Mouse (Mus musculus) layer of hippocampus, adult 9-11 months (tissue): ENCODE measurements around the gene Ank3.

ENCODE experiments used
- DNase-seq: peaks from one replicate; pipeline ENCODE4 v3.0.0; 2022

Ank3 gene

DNA sequence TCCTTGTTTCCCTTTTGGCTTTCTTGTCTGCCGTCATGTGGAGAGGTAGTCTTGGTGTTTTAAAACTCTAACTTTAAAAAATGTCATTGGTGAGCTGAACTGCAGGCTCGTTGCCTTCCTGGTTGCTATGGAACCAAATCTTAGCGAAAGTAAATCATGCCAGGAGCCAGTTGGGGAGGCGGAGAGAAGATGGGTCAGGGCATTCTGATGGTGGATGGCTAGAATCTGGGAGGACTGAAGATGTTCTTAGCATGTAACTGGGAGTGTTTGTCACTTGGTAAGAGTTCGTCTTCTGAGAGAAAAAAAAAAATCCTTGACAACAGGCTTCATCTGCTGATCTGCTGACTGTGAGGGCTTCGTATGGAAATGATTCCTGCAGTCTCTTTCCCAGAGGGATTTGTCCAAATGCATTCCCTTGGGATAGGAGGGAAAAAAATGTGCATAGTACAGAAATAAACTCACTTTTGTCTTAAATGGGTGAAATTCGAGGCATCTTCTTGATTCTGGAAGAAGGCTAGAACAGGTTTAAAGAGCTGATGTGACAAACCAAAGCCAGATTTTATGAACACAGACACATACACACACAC lies 232.3 kb downstream of the Ank3 start:
- no peak for DNase-seq

DNA sequence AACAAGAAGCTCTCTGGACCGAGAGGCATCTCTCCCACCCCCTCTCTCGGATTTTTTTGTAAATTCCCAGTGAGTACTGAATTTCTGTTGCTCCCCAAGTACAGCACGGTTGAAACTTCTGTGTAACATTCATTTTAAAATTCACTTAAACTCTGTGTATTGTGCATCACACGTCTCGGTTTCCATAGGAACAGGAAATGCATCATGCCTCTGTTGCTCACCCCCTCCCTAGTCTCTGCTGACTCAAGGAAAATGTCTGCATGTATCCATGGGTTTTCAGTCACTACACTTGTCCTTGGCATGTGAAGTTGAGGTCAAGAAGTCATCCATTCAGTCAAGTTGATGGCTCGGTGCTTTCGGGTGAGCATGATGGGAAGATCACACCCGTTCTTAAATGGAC lies 234.3 kb downstream of the Ank3 start:
- DNase-seq: no peak

DNA sequence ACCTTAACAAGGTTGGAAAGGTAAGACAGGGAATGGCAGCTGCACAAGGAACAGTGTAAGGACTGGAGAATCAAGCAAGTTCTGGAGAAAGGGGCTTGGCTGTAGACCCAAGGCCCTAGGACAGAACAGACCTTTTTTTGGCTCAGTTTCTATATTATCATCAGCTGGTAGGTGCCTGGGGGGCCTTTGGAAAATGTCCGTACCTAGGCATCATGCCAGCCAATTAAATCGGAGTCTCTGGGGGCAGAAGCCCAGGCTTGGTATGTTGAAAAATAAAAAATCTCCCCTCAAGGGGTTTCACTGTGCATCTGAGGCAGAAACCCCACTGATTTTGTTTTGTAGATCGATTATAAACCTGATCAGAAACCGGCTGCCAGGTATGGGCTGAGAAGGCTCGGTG lies 236.3 kb downstream of the Ank3 start:
- DNase-seq: no peak

DNA sequence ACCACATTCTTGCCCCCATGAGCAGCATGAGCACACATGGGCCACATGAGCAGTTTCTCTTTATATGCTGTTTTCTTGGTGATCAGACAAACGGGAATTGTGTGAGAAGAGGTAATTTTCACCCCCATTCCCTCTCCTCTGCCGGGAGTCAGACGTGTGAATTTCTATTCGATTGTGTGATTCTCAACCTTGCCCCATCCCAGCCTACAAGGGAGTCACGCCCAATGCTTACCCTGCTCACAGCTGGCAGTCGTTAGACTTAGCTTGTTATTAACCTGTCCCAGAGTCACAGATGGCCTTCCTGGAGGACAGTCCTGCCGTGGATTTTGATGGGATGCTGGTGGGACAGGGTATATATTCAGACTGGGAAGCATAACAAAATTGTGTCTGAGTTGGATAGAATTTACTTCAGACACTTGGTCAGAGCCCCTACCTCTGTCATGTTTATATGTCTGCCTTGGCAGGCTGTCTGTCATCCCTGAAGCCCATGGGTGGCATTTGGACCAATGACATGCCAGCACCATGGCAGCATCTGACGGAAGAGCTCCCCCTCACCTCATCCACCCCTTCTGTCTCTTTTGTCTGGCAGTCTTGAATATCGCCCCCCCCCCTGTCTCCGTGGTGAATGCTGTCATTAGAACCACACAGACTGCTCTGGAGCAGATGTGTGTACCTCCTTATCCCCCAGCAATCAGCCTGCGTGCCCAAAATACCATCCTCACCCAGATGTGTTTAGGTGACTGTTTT lies 237.5 kb downstream of the Ank3 start:
- DNase-seq: peak; percentile 1

DNA sequence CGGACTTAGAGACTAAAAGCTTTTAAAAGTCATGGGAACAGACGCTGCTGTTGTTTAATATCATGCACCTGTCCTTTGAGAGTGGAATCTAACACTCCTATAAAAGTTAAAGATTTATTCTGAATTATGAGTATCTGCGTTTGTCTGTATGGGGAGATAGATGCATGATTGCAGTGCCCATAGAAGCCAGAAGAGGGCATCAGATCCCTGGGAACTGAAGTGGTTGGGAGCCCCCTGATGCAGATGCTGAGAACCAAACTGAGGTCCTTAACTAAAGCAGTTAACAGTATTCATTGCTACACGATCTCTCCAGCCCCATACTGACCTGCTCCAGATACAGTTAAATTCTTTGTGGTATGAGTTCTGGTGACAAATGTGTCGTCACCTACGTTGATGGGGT lies 240.6 kb downstream of the Ank3 start:
- DNase-seq: no peak

DNA sequence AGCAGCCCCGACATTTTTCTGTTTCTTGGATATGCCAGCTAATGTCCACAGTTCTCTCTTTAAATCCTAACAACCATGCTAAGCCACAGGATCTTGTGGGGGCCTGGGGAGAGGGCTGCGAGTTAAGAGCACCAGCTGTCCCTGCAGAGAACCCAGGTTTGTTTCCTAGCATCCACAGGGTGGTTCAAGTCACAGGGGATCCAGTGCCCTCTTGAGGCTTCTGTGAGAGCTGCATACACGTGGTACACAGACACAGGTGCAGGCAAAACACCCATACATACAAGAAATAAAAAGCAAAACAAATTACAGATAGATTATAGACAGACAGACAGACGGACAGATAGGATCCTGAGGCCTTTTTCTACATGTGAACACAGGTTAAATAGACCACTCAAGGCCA lies 242.0 kb downstream of the Ank3 start:
- DNase-seq: peak; percentile 1

DNA sequence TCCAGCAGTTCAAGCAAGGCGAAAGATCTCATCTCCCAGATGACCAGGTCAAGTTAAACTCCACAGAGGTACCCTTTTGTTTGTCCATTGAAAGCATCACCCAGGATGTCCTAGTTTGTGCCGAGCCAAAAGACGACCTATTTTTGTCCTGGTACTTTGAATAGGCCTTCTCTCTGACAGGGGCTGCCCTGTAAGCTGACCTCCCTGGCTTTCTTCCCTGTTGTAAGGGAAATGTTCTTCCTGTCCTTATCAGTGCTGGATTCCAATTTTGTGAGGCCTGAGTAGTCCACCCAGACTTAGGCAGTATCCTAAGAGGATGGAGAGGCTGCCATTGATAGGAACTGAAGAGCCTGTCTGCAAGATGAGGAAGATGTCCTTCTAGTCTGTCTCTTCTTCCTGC lies 244.9 kb downstream of the Ank3 start:
- DNase-seq: no peak

DNA sequence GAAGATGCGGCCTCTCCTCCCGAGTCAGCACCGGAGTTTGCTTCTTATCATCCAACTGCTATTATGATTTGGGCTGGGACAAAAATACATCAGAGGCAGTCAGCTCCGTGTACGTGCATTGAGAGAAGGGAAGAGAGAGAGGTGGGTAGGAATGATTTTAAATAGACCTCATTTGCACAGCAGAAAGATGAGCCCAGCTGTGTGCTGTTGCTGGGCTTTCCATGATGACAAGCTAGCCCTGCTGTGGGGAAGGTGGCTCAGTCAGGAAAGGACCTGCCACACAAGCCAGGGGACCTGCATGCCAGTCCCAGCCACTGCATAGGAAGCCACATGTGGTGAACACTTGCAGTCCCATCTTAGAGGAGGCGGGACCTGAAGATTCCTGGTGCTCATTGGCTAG lies 245.4 kb downstream of the Ank3 start:
- no peak for DNase-seq

DNA sequence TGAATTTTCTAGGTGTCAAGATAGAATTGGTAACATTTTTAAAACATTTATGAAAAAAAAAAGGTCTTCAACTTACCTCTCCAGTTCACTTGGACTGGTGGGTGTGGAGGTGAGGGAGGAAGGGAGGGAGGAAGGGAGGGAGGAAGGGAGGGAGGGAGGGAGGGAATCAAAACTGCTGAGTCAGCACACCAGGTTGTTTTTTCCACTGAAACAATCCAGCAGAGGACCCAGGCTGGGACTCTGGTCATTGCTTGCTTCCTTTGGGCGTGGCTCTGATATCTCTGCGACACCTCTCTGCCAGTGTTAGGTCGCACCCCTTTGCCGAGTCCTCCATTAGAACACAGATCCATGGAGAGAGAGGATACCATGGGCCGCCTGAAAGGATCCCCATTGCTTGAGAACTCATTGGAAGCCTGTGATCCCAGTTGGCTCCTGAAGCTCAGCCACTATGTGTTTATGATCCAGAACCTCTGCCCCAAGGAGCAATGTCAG lies 246.8 kb downstream of the Ank3 start:
- DNase-seq: no peak

DNA sequence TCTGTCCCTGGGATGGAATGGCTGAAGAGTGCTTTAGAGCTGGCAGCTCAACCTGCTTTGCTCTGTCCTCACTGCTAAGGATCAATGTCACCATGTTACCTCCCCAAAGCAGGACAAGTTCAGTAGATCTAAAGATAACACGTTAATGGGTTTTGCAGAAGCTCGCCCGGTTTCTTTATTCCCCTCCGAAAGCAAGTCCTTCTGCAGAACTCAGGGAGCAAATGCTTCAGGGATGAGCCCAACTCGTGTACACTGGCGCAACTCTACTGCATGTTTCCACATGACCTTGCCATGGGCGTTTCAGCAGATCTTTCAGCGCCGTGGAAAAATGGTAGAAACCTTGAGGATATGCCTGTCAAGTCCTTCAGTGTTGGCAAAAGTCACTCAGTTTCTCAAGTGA lies 247.4 kb downstream of the Ank3 start:
- DNase-seq: no peak

DNA sequence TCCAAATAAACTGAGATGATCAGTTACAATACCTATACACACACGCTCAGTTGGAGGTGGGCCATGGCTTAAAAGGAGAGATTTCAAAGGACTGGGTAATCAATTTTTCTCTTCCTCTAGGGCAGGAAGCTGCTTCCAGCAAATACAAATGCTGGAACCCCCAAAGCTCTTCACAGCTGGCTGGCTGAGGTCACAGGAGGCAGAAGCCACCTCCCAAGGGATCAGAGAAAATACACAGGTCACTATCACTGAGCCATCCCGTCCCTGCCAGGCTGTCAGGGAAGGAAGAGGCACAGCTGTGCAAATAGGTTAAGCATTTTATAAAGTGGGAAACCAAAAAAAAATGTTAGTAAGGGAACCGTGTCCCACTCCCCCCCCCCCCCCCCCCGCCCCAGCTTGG lies 251.5 kb downstream of the Ank3 start:
- no peak for DNase-seq

DNA sequence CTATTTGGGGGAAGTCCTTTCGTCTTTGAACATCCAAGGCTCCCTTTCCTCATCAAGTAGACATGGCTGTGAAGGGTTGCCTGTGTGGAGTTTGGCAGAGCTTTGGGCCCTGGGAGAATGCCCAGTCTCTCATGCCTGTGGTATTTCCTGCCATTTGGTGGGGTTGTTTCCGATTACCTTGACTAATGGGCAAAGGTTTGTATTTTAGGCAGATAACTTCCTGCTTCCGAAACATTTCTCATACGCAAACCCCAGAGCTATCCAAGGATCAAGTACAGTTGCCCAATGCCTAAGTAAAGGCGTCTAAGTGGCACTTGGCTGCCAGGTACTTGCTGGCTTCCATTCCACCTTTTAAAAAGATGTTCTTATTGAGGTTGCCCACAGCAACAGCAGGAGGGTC lies 254.1 kb downstream of the Ank3 start:
- DNase-seq: no peak

DNA sequence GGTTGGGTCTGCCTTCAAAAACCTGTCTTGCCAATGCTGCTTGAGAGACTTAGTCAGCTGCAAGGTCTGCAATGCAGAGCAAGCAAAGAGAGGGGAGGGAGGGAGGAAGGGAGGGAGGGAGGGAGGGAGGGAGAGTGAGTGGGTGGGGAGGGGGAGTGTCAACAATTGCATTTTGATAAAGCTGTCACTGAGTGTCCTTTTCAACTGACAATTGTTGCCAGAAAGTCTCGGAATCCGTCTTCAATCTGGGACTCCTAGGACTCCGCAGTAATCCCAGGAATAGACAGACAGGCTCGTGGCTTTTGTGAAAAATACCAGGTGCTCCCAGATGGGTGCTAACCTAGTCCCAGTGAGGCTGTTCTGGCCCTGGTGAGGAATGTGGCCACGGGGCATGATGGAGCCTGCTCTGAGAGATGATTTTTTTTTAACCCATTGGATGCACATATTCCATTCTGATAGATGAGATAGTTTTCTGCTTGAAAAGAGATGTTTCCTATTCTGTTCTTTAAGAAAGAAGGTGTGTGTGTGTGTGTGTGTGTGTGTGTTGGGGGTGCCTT lies 254.6 kb downstream of the Ank3 start:
- no peak for DNase-seq

DNA sequence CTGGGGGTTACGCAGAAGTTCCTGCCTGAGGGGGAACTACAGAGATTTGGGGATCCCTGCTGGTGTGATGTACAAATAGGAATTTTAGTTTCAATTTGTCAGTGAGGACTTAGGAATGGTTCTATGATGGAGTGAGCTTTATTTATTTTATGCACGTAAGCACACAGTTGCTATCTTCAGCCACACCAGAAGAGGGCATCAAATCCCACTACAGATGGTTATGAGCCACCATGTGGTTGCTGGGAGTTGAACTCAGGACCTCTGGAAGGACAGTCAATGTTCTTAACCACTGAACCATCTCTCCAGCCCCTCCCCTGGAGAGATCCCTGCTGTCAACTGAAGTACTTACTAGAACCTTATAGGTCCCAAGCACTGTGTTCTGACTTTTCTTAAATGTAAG lies 255.6 kb downstream of the Ank3 start:
- DNase-seq: no peak

DNA sequence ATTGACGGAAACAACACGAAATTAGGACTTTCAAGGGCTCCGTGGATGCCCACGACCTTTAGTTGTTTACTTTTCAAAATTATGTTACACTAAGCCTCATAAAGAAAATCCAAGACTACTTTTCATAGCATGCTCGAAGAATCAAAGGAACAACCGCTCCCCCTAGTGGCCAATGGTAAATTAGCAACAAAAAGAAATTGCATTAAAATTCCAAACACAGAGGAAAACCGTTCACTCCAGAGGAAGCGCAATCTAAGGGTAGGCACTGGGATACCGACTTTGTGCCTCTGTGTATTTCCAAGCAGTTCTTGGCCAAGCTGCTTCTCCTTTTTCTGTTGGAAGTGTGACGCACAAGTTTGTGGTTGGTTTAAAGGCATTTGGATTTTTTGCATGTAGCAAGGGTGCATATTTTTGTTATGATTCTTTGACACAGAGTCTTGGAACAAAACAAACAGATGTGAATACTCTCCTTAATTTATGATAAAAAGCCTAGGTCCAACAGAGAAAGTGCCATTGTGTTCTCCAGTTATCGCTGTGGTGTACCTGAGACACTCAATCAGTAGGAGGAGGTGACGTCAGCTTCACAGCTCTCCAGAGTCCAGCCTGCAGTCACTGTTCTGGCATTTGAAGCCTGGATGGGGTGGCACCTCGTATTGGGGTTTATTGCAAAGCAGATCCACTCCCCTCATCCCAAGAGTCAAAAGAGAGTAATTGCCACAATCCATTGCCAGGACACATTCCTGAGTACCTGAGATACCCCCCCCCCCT lies 256.5 kb downstream of the Ank3 start:
- DNase-seq: no peak

DNA sequence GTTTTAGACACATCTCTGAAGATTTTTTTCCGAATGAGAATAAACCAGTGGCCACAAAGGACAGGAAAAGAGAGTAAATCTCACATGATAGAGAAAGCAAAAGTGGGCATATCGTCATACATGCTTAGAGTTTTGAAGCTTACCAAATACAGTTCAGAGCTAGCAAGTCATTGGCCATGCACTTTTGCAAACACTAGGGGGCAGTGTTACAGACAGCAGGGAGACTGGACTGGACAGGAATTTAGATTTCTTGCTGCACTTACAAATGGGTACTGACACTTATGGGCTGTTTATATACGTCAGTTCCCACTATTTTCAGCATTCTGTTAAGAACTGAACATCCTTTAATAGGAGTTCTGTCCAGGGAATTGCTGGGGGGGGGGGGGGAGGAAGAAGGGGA lies 257.7 kb downstream of the Ank3 start:
- peak; percentile 53 for DNase-seq

DNA sequence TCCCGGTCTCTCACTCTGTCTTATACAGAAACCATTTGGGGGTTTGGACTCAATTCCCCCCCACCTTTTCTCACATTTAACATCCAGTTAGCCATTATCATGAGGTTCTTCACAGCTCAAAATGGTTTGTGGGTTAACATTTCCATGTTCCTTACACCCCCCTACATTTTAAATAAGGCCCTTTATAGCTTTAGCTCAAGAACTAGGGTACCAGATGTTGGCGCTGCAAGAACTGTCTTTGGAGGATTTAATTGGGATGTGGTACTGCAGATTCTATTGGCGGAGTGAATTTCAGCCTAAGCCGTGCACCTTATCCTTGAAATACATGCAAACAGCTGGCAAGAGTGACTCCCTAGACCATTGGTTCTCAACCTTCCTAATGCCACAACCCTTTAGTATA lies 261.2 kb downstream of the Ank3 start:
- no peak for DNase-seq

DNA sequence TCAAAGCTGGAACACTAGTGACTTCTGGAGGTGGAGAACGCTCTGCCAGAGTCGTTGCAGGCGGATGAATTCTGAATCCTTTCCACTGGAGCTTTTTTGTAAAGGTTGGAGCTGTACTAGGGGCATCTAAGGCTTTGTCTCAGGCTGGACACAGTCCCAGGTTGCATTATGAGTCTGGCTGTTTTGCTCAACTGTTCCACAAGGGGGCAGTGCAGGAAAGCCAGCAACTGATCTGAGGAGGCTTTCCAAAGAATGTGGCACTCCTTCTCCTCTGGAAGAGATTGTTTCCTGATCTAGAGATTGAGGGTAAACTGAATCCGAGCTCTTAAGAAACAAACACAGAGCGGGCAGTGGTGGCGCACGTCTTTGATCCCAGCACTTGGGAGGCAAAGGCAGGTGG lies 263.8 kb downstream of the Ank3 start:
- DNase-seq: peak; percentile 73

DNA sequence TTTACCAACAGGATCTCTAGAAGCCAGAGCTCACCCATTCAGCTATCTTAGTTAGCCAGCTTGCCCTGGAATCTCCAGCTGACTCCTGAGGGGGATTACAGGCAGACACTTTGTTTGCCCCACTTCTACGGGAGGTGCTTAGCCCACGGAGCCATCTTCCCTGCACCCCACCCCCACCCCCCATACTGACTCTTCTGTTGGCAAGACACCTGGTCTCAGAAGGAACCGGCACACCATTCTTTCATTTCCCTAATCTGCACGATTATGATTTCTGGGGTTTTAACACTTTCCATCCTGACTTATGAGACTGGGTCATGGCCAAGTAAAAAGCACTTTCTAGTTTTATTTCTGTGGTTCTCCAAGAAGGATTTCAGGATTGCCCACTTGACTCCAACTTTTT lies 268.9 kb downstream of the Ank3 start:
- no peak for DNase-seq

DNA sequence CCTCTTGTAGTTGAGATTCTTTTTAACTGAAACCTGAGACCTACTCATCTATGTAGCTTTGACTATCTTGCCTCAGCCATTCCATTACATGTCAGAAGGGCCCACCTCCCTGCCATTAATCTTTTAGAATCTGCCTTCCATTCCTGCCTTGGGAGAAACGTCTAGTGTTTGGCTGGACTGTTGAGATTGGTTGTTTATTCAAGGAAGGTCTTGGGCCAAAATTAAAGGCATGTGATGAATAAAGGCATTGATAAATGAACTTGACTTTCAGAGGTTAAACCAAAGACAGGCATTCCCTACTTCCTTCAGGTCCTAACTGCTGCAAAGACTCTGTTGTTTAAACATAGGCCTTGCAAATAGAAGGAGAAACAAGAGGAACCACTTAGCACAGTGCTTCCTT lies 271.9 kb downstream of the Ank3 start:
- no peak for DNase-seq

DNA sequence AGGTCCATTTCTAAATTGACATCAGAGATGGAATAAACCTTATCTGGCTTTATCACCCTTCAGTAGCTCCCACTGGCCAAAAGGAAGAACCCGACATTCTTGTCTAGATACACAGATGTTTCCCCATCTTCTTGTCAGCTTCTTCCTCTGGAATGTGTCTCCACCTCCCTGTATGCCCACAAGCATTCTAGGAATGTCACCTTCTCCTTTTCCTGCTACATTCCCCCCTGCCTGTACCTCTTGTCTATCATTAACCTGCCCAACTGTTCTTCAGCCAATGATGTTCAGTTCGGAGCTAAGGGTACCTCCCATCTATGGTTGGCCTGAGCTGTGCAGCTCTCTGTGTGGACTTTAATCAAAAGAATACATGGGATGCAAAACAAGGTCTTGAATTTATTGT lies 272.4 kb downstream of the Ank3 start:
- no peak for DNase-seq

DNA sequence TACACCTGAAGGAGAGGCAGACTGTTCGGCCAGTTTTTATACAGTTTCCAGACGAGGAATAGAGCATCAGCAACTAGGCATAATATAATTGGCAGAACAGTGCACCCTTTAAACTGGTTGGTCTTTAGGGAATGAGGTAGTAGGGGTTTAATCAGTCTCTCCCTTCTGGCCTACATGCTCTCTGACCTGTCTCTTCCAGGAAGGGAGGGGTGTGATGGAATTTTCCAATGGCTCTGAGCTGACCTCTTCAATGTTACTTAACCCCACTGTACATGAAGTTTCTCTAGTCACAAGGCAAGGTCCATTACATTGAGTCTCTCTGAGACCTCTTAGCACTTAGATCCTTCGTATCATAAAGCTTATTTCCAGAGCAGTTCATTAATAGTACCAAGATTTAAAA lies 272.9 kb downstream of the Ank3 start:
- DNase-seq: no peak

DNA sequence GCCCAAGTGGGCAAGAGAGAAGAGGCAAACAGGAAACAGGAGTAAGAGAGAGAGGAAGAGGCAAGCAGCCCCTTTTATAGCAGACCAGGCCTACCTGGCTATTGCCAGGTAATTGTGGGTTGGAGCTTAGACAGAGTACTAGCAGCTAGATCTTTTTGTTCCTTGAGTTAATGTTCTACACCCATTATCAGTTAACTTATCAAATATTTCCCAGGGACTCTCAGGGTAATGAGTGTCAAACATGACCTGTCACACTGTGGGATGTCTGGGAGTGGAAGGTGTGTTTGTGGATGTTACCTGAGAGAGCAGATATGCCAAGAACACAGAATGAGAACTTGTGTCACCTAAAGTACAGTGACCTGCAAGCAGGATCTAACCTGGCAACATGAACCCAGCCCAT lies 274.0 kb downstream of the Ank3 start:
- DNase-seq: no peak

DNA sequence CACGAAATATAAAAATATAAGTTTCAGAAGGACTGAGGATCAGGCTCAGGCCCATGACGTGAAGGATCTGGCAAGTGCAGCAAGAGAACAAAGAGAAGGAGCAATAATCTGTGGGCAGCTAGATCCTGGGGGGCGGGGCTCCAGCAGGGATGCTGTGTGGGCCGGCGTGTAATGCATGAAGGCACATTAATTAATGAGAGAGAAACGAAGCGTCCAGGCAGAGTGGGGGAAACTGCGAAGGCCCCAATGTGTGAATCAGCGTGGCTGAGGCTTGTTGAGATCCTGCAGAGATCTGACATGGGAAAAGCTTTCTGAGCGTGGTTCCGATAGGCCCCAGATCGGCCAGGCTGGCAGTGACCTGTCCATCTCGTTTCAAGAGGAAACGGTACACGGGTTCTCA lies 279.7 kb downstream of the Ank3 start:
- DNase-seq: peak; percentile 45
